Mouse (Mus musculus) limb, embryonic 15.5 days (tissue): ENCODE measurements around the gene Cyb561a3. TPM values are rescaled to one million over a fixed set of nuclear protein-coding genes. Genes with fewer than 3 reads are reported as not detected.
A peak's percentile ranks its signal among the peaks of the same experiment; 100 is the strongest.

Experiments
- ATAC-seq: fragments of 200-750 bp; cut with Nextera tagmentation; 2 replicates; pipeline ENCODE4 v1.8.0; 2017; ENCODE audit warnings: low read depth, moderate TSS enrichment; ENCODE audit not compliant: insufficient number of reproducible peaks, low FRiP score, low TSS enrichment
- H3K27ac ChIP-seq: fragments of 300-500 bp; sonication (generic); 2 replicates; pipeline ENCODE4 v1.5.1; 2015; ENCODE audit warnings: moderate library complexity, mild to moderate bottlenecking, inconsistent platforms
- H3K27me3 ChIP-seq: fragments of 300-500 bp; sonication (generic); 2 replicates; pipeline ENCODE4 v1.6.1; 2015; ENCODE audit warnings: inconsistent platforms
- H3K36me3 ChIP-seq: fragments of 300-500 bp; sonication (generic); 2 replicates; pipeline ENCODE4 v1.6.1; 2015; ENCODE audit warnings: inconsistent platforms
- H3K4me1 ChIP-seq: fragments of 300-500 bp; sonication (generic); 2 replicates; pipeline ENCODE4 v1.6.1; 2015; ENCODE audit warnings: inconsistent platforms
- H3K4me2 ChIP-seq: fragments of 300-500 bp; sonication (generic); 2 replicates; pipeline ENCODE4 v1.6.1; 2015; ENCODE audit warnings: mild to moderate bottlenecking, inconsistent platforms
- H3K4me3 ChIP-seq: fragments of 300-500 bp; sonication (generic); 2 replicates; pipeline ENCODE4 v1.5.1; 2015; ENCODE audit warnings: mild to moderate bottlenecking, inconsistent platforms
- H3K9ac ChIP-seq: fragments of 300-500 bp; sonication (generic); 2 replicates; pipeline ENCODE4 v1.6.1; 2015; ENCODE audit warnings: inconsistent platforms
- H3K9me3 ChIP-seq: fragments of 300-500 bp; sonication (generic); 2 replicates; pipeline ENCODE4 v1.6.1; 2016; ENCODE audit warnings: inconsistent platforms
- WGBS: fragments of 180-500 bp; shearing (Covaris S2); methylation state at CpG from one replicate; pipeline ENCODE4 v1.1.7; 2015; 5-methylcytosine and 5-hydroxymethylcytosine counted together
- polyA plus RNA-seq: library from polyadenylated mRNA; unstranded; fragments of >200 nt; fragmentation: Nextera tagmentation; extraction: Ambion mirVana; gene quantifications from 2 replicates; pipeline ENCODE4 v1.2.1, GENCODE M21; 2015

Gene Cyb561a3
- polyA plus RNA-seq, 1 experiment from 2014 or later, result 21.6 TPM

DNA sequence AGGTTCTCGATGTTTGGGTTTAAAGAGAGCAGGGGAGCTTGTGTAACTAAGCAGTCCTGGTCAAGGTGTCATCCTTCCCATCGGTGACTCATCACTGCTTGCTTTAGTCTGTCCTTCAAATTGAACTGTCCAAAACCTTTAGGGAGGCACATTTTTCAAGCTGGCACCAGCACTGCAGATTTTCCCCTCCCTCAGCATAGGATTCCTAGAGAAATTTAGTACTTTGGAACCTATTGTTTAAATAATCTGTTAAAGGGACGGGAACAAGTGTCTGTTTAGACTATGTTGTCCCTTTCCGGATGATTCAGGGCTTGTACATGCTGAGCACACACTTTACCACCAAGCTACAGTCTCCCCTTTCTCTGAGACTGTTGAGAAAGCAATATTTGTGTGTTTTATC is 11.8 kb upstream of the Cyb561a3 start:
- no peaks in the 10 kb centered on the region for H3K4me1 ChIP-seq
- no peak for ATAC-seq
- H3K27me3 ChIP-seq, result no peaks in the 10 kb centered on the region
- no peak overlapping the region for H3K4me2 ChIP-seq
- H3K4me3 ChIP-seq, result no peak overlapping the region
- no peak overlapping the region for H3K9ac ChIP-seq
- H3K9me3 ChIP-seq, result no peaks in the 10 kb centered on the region
- 80% methylated on average over 4 of the region's 4 CpGs for WGBS
- no peak overlapping the region for H3K27ac ChIP-seq
- H3K36me3 ChIP-seq, result peaks cover 15% of the 10 kb centered on the region

DNA sequence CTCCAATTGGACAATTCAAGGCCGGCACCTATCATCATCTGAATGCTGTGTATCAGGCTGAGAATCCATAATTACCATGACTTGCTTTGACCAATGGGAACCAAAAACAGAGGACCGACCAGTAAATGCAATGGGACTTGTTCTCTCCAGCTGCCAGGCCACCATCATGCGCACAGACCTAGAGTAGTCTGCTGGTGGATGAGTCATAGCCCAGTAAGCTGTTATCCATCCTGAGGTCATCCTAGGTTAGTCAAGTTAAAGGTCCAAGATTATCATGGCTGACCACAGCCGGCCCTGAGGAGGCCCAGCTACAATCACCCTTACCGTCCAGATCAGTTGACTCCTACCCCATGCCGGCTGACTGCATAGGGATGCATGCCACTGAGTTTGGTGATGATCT is 7.3 kb upstream of the Cyb561a3 start:
- ATAC-seq, result no peak
- Histone ChIP-seq H3K4me2 (no peak overlapping the region), H3K9me3 (no peaks in the 10 kb centered on the region), H3K9ac (no peak overlapping the region), H3K4me3 (no peak overlapping the region), H3K27me3 (no peaks in the 10 kb centered on the region), H3K36me3 (peaks cover 49% of the 10 kb centered on the region), H3K27ac (no peak overlapping the region), H3K4me1 (no peaks in the 10 kb centered on the region)
- 97% methylated on average over 6 of the region's 6 CpGs for WGBS

DNA sequence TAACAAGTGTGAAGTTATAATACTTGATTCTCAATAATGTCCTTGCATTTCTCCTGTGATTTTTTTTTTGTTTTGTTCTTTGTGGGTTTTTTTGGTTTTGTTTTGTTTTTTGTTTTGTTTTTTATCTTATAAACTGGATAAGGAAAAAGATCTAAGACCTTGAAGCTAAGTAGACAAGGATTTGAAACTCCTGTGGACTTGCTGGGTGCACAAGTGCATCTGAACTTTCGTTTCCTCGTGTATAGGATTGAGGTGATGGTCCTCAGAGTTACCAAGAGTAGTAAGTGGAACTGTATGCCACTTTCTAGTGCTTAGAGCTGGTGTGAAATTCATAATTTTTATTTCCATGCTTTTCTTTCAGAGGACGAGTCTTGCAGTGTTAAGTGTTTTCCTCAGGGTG is 3.1 kb downstream of the Cyb561a3 start:
- WGBS, result 78% methylated on average over 3 of the region's 3 CpGs
- H3K36me3 ChIP-seq, result peaks cover 6% of the 10 kb centered on the region

DNA sequence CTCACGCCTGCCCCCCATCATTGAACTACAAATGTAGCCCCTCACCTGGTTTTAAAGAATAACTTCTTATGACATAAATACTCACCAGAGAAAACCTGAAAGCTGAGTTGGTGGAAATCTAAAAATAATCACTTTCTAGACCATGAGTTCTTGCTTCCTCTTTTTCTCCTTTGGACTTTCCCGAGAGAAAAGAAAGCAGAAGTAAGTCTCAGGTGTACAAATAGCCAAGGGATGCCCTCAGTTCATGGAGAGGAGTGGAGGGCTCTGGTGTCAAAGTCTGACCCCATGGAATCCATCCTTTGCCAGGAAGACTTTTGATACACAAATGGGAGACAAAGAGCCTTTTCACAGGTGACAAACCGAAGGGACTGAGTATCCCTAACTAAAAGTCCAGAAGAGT is 3.8 kb downstream of the Cyb561a3 start:
- Histone ChIP-seq H3K4me2 (no peak overlapping the region), H3K4me1 (peaks cover 16% of the 10 kb centered on the region), H3K9ac (no peak overlapping the region), H3K4me3 (no peak overlapping the region), H3K27ac (no peak overlapping the region), H3K36me3 (0 out of 2 replicates have a peak, but pooled peaks cover 7% of the 10 kb centered on the region), H3K9me3 (no peaks in the 10 kb centered on the region), H3K27me3 (no peaks in the 10 kb centered on the region)
- no peak for ATAC-seq
- WGBS, result 75% methylated on average over 3 of the region's 3 CpGs

More for the DNA sequence above, 3.1 kb downstream of the Cyb561a3 start:
- Histone ChIP-seq H3K4me1 (peaks cover 16% of the 10 kb centered on the region), H3K4me3 (no peak overlapping the region), H3K27me3 (no peaks in the 10 kb centered on the region), H3K4me2 (no peak overlapping the region), H3K9ac (no peak overlapping the region), H3K27ac (no peak overlapping the region), H3K9me3 (no peaks in the 10 kb centered on the region)
- ATAC-seq, result no peak

DNA sequence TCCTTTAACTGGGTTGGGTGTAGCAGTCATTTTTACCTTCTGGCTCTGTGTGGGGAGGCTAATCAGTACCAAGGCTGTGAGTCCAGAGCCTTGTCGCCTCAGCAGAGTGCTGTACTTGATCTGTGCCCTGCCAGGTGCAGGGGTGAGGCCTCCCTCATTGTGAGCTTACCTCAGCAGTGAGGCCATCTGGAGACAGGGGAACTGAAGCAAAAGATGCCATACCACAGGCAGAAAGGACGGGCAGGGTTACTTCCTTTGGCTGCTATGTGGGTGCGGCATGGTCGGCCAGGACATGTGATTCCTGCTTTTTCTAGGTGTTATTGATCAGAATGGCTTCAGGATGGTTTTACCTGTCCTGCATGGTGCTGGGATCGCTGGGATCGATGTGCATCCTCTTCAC is 5.0 kb downstream of the Cyb561a3 start:
- WGBS, result 76% methylated on average over 6 of the region's 6 CpGs
- H3K36me3 ChIP-seq, result 0 out of 2 replicates have a peak, but pooled peaks cover 12% of the 10 kb centered on the region
- H3K9me3 ChIP-seq, result no peaks in the 10 kb centered on the region
- peaks cover 13% of the 10 kb centered on the region for H3K4me1 ChIP-seq
- no peak overlapping the region for H3K4me2 ChIP-seq
- H3K4me3 ChIP-seq, result no peak overlapping the region
- no peak overlapping the region for H3K27ac ChIP-seq
- no peak overlapping the region for H3K9ac ChIP-seq
- no peak for ATAC-seq
- H3K27me3 ChIP-seq, result no peaks in the 10 kb centered on the region

DNA sequence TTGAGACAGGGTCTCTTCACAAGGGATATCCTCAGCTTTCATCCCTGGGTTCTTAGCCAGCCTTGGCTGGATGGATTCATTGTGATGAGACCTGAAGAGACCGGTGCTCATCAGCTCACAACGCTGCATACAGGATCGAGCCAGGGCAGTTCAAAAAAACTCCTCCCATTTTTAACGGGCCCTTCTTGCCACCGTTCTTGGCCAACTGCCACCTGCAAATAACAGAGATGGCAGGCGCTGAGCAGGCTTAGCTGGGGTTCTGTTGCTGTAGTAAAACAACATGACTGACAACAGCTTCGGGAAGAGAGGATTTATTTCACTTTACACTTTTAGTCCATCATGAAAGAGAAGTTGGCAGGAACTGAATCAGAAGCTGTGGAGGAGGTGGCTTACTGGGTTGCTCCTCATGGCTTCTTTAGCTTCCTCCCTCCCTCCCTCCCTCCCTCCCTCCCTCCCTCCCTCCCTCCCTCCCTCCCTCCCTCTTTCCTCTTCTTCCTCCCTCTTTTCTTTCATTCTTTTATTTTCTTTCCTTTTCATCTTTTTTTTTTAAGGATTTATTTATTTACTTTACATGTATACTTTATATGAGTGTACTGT is 6.7 kb downstream of the Cyb561a3 start:
- Histone ChIP-seq H3K27me3 (no peaks in the 10 kb centered on the region), H3K9me3 (no peaks in the 10 kb centered on the region), H3K4me3 (no peak overlapping the region), H3K4me1 (0 out of 2 replicates have a peak, but pooled peaks cover 4% of the 10 kb centered on the region), H3K4me2 (no peak overlapping the region), H3K36me3 (peaks cover 20% of the 10 kb centered on the region), H3K9ac (no peak overlapping the region), H3K27ac (no peak overlapping the region)
- WGBS, result 50% methylated on average over 7 of the region's 7 CpGs
- ATAC-seq, result no peak

DNA sequence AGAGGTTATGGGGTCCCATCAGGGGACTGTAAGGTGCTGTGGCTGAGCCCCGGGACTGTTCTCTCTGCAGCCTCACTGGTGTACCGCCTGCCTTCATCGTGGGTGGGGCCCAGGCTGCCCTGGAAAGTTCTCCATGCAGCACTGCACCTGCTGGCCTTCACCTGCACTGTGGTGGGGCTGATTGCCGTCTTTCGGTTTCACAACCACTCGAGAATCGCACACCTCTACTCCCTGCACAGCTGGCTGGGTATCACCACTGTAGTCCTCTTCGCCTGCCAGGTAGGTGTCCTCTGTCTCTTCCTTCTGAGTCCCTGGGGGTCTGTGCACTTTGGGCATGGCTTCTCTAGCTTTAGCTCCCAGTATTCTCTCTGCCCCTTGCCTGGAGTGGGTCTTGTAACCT is 8.1 kb downstream of the Cyb561a3 start:
- 88% methylated on average over 8 of the region's 8 CpGs for WGBS
- H3K4me2 ChIP-seq, result no peak overlapping the region
- H3K27ac ChIP-seq, result no peak overlapping the region
- no peak overlapping the region for H3K9ac ChIP-seq
- no peaks in the 10 kb centered on the region for H3K9me3 ChIP-seq
- H3K36me3 ChIP-seq, result peaks cover 23% of the 10 kb centered on the region
- H3K4me1 ChIP-seq, result peaks cover 7% of the 10 kb centered on the region
- H3K4me3 ChIP-seq, result no peak overlapping the region
- ATAC-seq, result no peak
- no peaks in the 10 kb centered on the region for H3K27me3 ChIP-seq

DNA sequence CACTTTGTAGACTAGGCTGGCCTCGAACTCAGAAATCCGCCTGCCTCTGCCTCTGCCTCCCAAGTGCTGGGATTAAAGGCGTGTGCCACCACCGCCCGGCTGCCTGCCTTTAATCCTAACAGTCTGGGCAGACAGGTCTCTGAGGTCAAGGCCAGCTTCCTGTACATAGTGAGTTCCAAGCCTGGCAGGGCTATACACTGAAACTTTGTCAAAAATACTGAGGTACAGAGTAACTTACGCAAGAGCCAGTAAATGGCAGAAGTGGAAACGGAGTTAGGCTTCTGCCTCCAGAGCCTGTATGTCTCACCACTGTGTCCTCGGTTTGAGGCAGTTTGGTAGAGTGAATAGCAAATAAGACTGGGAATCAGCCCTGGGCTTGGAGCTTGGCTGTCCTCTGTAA is 10.3 kb downstream of the Cyb561a3 start:
- Histone ChIP-seq H3K9ac (no peak overlapping the region), H3K27ac (no peak overlapping the region), H3K4me1 (peaks cover 7% of the 10 kb centered on the region), H3K4me3 (no peak overlapping the region), H3K9me3 (no peaks in the 10 kb centered on the region), H3K36me3 (peaks cover 23% of the 10 kb centered on the region), H3K27me3 (no peaks in the 10 kb centered on the region), H3K4me2 (no peak overlapping the region)
- ATAC-seq, result no peak
- WGBS, result 86% methylated on average over 8 of the region's 8 CpGs

DNA sequence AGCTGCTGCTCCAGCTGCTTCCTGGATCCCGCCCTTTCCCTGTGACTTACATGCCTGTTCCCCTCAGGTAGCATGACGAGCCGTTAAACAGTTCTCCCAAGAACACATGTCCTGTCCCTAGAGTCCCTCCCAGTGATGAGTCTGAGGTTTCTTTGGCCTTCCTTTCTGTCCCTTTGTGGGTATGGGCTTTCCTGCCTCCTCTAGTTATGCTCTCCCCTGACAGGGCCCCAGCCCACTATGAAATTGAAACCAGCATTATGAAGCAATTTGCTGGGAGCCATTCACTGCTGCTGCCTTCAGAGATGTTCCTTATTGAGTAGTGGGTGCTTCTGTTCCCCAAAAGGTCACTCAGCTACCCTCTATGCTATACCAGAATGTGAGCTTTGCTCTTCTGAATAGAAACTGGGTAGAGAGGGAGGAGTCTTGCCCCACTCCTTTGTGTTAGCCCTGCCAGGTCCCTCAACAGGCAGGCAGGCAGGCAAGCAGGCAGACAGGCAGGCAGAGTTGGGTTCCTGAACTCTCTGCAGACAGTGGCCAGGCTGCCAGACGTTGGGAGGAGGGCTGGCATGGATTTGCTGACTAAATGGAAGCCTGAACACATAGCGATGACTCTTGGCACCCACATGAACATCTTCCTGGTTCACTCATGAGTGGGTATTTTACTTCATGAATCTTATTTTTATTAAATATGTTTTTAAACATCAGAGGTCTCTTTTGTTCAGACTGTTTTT is 12.3 kb downstream of the Cyb561a3 start:
- H3K4me3 ChIP-seq, result no peak overlapping the region
- peaks cover 7% of the 10 kb centered on the region for H3K4me1 ChIP-seq
- H3K36me3 ChIP-seq, result peaks cover 42% of the 10 kb centered on the region
- H3K9me3 ChIP-seq, result no peaks in the 10 kb centered on the region
- 61% methylated on average over 5 of the region's 5 CpGs for WGBS
- peak overlapping the region; percentile 18; the same call in 1 of the 2 replicates for H3K27ac ChIP-seq
- no peak overlapping the region for H3K4me2 ChIP-seq
- no peak overlapping the region for H3K9ac ChIP-seq
- no peaks in the 10 kb centered on the region for H3K27me3 ChIP-seq
- no peak for ATAC-seq

DNA sequence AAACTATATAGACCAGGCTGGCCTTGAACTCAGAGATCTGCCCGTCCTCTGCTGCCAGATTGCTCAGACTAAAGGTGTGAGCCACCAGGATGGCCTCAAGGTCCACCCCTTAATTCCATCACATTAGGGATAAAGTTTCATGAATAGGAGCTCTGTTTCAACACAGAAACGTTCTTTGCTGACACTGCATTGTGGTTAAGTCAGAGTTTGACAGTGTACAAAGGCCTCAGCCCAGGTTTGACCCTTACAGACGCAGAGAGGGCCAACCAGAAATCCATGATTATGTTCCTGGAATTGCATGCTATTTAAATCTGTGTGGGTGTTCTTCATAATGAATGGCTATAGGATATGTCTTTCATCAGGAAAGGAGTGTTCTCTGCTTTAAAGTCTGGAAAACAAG is 13.3 kb downstream of the Cyb561a3 start:
- Histone ChIP-seq H3K4me3 (no peak overlapping the region), H3K27me3 (no peaks in the 10 kb centered on the region), H3K27ac (no peak overlapping the region), H3K36me3 (peaks cover 45% of the 10 kb centered on the region), H3K9ac (no peak overlapping the region), H3K9me3 (no peaks in the 10 kb centered on the region), H3K4me2 (no peak overlapping the region), H3K4me1 (peaks cover 7% of the 10 kb centered on the region)
- 65% methylated on average over 3 of the region's 3 CpGs for WGBS
- no peak for ATAC-seq

DNA sequence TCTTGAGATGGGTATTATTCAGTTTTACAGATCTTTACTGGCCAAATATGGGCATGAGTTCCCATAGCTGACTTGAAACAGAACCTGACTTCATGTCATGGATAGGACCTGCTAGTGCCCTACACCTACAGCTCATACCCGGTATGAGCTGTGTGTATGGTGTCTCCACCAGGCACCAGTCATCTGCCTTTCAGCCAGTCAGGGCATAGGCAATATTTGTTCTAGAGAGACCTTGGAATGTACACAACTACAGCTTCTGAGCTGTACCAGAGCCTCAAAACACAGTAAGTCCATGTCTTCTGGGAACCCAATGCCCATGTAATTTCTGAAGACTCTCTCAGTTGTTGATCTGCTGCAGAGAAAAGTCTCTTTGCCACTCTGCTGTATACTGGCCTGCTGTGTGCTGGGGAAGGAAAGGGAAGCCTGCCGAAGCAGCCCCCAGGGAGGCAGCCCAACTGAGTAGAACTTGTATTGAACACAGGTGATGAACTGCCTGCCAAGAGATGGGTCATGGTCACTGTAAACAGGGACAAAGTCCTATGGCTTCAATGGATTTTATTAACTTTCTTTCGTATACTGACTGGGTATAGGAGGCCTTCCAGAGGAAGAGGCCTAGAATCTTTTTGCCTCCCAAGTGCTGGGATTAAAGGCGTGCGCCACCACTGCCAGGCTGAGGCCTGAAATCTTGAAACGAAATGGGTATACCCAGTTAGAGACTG is 14.8 kb downstream of the Cyb561a3 start:
- Histone ChIP-seq H3K9me3 (no peaks in the 10 kb centered on the region), H3K4me2 (no peak overlapping the region), H3K9ac (no peak overlapping the region), H3K36me3 (peaks cover 42% of the 10 kb centered on the region), H3K27me3 (no peaks in the 10 kb centered on the region), H3K4me1 (peaks cover 7% of the 10 kb centered on the region), H3K27ac (no peak overlapping the region), H3K4me3 (no peak overlapping the region)
- 88% methylated on average over 6 of the region's 6 CpGs for WGBS
- ATAC-seq, result peak; percentile 62; the same call in 1 of the 2 replicates

DNA sequence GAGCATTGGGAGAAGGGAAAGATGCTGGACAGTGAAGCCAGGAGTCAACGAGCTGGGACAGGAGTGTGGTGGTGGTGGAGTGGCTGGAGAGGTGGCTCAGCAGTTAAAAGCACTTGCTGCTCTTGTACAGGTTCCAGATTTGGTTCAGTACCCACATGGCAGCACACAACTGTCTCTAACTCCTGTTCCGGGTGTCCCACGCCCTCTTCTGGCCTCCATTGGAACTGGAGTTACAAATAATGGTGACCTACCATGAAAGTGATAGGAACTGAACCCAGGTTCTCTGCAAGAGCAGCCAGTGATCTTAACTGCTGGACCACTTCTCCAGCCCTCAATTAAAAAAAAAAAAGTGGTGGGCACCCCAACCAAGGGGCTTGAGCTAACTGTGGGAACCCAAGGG is 21.2 kb downstream of the Cyb561a3 start:
- Histone ChIP-seq H3K4me2 (no peak overlapping the region), H3K36me3 (peaks cover 37% of the 10 kb centered on the region), H3K4me3 (no peak overlapping the region), H3K9ac (no peak overlapping the region), H3K27ac (no peak overlapping the region), H3K27me3 (no peaks in the 10 kb centered on the region), H3K4me1 (peaks cover 9% of the 10 kb centered on the region), H3K9me3 (no peaks in the 10 kb centered on the region)
- WGBS, result 37% methylated on average over 3 of the region's 3 CpGs
- no peak for ATAC-seq
